Mouse (Mus musculus): ENCODE results near the gene Yeats4. TPM values are rescaled to one million over a fixed set of nuclear protein-coding genes. Genes with fewer than 3 reads are reported as not detected.
"Not testable (repeated sequence)": the region's sequence is repeated elsewhere in the genome, so short reads cannot be mapped to it uniquely, and the experiment has no call there.

Yeats4 gene
- 10 to 100 TPM; 44.1 to 46.6 TPM for total RNA-seq (2021)
- long read RNA-seq, experiment 1, transcript Yeats4-201 (7 exons, 1,327 nt): major isoform, 23 of 27 reads
- long read RNA-seq, experiment 1, partial matches to known transcripts: 1 of 27 reads
- long read RNA-seq, experiment 1, other reads (novel, unspliced or antisense): 3 of 27 reads
- long read RNA-seq, experiment 2, transcript Yeats4-201 (7 exons, 1,327 nt): major isoform, 38 of 42 reads
- long read RNA-seq, experiment 2, partial matches to known transcripts: 2 of 42 reads
- long read RNA-seq, experiment 2, other reads (novel, unspliced or antisense): 2 of 42 reads

GRCm38 (mm10) chr10:117224102-117224990 is at the start of gene Yeats4:
Gene Yeats4 (minus strand): TSS chr10:117224507.
- DNase-seq (ENCODE audit: low spot score in 2 of 2): peak; percentile 95 to 99

GRCm38 (mm10) chr10:117272023-117272422 is 47.7 kb upstream of the Yeats4 start:
- no peak for DNase-seq (ENCODE audit: low spot score in 2 of 2)

GRCm38 (mm10) chr10:117259870-117260269 is 35.6 kb upstream of the Yeats4 start:
- DNase-seq (ENCODE audit: low spot score in 2 of 2): no peak

GRCm38 (mm10) chr10:117238603-117239002 is 14.3 kb upstream of the Yeats4 start, which contains the start of gene 9530003J23Rik:
Gene 9530003J23Rik (minus strand): TSS chr10:117238703.
- no peak for DNase-seq (ENCODE audit: low spot score in 2 of 2)

- no peak for DNase-seq (ENCODE audit: low spot score in 2 of 2)
Observed at GRCm38 (mm10) chr10:117235866-117236265, 11.6 kb upstream of the Yeats4 start.

GRCm38 (mm10) chr10:117234825-117235224 is 10.5 kb upstream of the Yeats4 start:
- no peak for DNase-seq (ENCODE audit: low spot score in 2 of 2)

- DNase-seq (ENCODE audit: low spot score in 2 of 2): no peak
Observed at GRCm38 (mm10) chr10:117229826-117230225, 5.5 kb upstream of the Yeats4 start.

GRCm38 (mm10) chr10:117226002-117226401 is 1.7 kb upstream of the Yeats4 start:
- DNase-seq (ENCODE audit: low spot score in 2 of 2): no peak

- DNase-seq (ENCODE audit: low spot score in 2 of 2): no peak
Observed at GRCm38 (mm10) chr10:117225094-117225493, 787 bp upstream of the Yeats4 start.

GRCm38 (mm10) chr10:117223758-117224101 is 577 bp downstream of the Yeats4 start:
- no peak for DNase-seq (ENCODE audit: low spot score in 2 of 2)

GRCm38 (mm10) chr10:117222821-117223220 is 1.5 kb downstream of the Yeats4 start:
- no peak for DNase-seq (ENCODE audit: low spot score in 2 of 2)

- no peak for DNase-seq (ENCODE audit: low spot score in 2 of 2)
Observed at GRCm38 (mm10) chr10:117218351-117218750, 6.0 kb downstream of the Yeats4 start.

GRCm38 (mm10) chr10:117217246-117217840 is 7.0 kb downstream of the Yeats4 start:
- no peak for DNase-seq (ENCODE audit: low spot score in 2 of 2)

- peak; percentile 28 to 43 for DNase-seq (ENCODE audit: low spot score in 2 of 2)
Observed at GRCm38 (mm10) chr10:117216793-117217192, 7.5 kb downstream of the Yeats4 start.

GRCm38 (mm10) chr10:117216132-117216495 is 8.2 kb downstream of the Yeats4 start:
- no peak for DNase-seq (ENCODE audit: low spot score in 2 of 2)

GRCm38 (mm10) chr10:117215409-117216131 is 8.7 kb downstream of the Yeats4 start:
- DNase-seq (ENCODE audit: low spot score in 2 of 2): no peak

GRCm38 (mm10) chr10:117211023-117211422 is 13.3 kb downstream of the Yeats4 start:
- no peak for DNase-seq (ENCODE audit: low spot score in 2 of 2)

GRCm38 (mm10) chr10:117209469-117209938 is 14.8 kb downstream of the Yeats4 start:
- peak; percentile 21 to 74 for DNase-seq (ENCODE audit: low spot score in 2 of 2)

GRCm38 (mm10) chr10:117208787-117209186 is 15.5 kb downstream of the Yeats4 start:
- DNase-seq (ENCODE audit: low spot score in 2 of 2): not testable (repeated sequence)

- DNase-seq (ENCODE audit: low spot score in 2 of 2): no peak
Observed at GRCm38 (mm10) chr10:117208221-117208620, 16.1 kb downstream of the Yeats4 start.

GRCm38 (mm10) chr10:117206070-117206469 is 18.2 kb downstream of the Yeats4 start:
- no peak for DNase-seq (ENCODE audit: low spot score in 2 of 2)

Measured in layer of hippocampus, postnatal 14 days (tissue).